Mouse (Mus musculus) midbrain, postnatal 0 days (tissue): ENCODE data around the gene Nelfa. TPM values are rescaled to one million over a fixed set of nuclear protein-coding genes. Genes with fewer than 3 reads are reported as not detected.

Experiments
- ATAC-seq: fragments of 200-750 bp; cut with Nextera tagmentation; 2 replicates; pipeline ENCODE4 v1.8.0; 2017; ENCODE audit warnings: moderate number of reproducible peaks, mild to moderate bottlenecking, moderate TSS enrichment, moderate library complexity; ENCODE audit not compliant: low FRiP score
- DNase-seq: peaks from one replicate; pipeline ENCODE4 v3.0.0-alpha.2; 2015; ENCODE audit warnings: low spot score
- H3K27ac ChIP-seq: fragments of 300-500 bp; sonication (generic); 2 replicates; pipeline ENCODE4 v1.5.1; 2014; ENCODE audit warnings: low read depth, mild to moderate bottlenecking, low read length, mixed read lengths
- H3K27me3 ChIP-seq: fragments of 300-500 bp; sonication (generic); 2 replicates; pipeline ENCODE4 v1.6.1; 2014; ENCODE audit warnings: low read length, control low read depth, mixed read lengths; ENCODE audit not compliant: insufficient read depth
- H3K36me3 ChIP-seq: fragments of 300-500 bp; sonication (generic); 2 replicates; pipeline ENCODE4 v1.6.1; 2014; ENCODE audit warnings: low read length, control low read depth, mixed read lengths; ENCODE audit not compliant: insufficient read depth
- H3K4me1 ChIP-seq: fragments of 300-500 bp; sonication (generic); 2 replicates; pipeline ENCODE4 v1.6.1; 2014; ENCODE audit warnings: mild to moderate bottlenecking, control low read depth, antibody characterized with exemption, low read length, mixed read lengths; ENCODE audit not compliant: insufficient read depth
- H3K4me2 ChIP-seq: fragments of 300-500 bp; sonication (generic); 2 replicates; pipeline ENCODE4 v1.6.1; 2014; ENCODE audit warnings: low read depth, mild to moderate bottlenecking, low read length, mixed read lengths; ENCODE audit not compliant: poor library complexity, severe bottlenecking
- H3K4me3 ChIP-seq: fragments of 300-500 bp; sonication (generic); 2 replicates; pipeline ENCODE4 v1.5.1; 2014; ENCODE audit warnings: low read depth, mild to moderate bottlenecking, low read length, moderate library complexity
- H3K9ac ChIP-seq: fragments of 300-500 bp; sonication (generic); replicated peaks from 2 replicates; pipeline ENCODE4 v1.6.1; 2014; ENCODE audit warnings: mild to moderate bottlenecking, low read length, moderate library complexity, mixed read lengths; ENCODE audit not compliant: poor library complexity, severe bottlenecking
- H3K9me3 ChIP-seq: fragments of 300-500 bp; sonication (generic); 2 replicates; pipeline ENCODE4 v1.6.1; 2016; ENCODE audit warnings: low read length, control low read depth
- CTCF ChIP-seq: IDR thresholded peaks from 2 replicates; pipeline ENCODE4 v1.5.1; 2016; ENCODE audit warnings: antibody characterized with exemption, mild to moderate bottlenecking
- WGBS: fragments of 180-500 bp; shearing (Covaris S2); extraction: QIAGEN DNeasy Blood & Tissue Kit; methylation state at CpG from one replicate; pipeline ENCODE4 v1.1.7; 2014; 5-methylcytosine and 5-hydroxymethylcytosine counted together
- microRNA-seq: library from miRNA; unstranded; fragments of <30 nt; microRNA quantifications from one replicate; pipeline ENCODE4, GENCODE M21; 2016; ENCODE audit warnings: borderline number of aligned reads
- polyA plus RNA-seq: library from polyadenylated mRNA; unstranded; fragments of >200 nt; fragmentation: Nextera tagmentation; extraction: Ambion mirVana; gene quantifications from 2 replicates; pipeline ENCODE4 v1.2.1, GENCODE M21; 2015
- total RNA-seq: library from RNA; depleted of rRNA; stranded (reverse); fragments of >200 nt; gene quantifications from 2 replicates; pipeline ENCODE4 v1.2.3, GENCODE M21; 2014; rRNA removed

Nelfa gene
- total and polyA plus RNA-seq, 2 experiments from 2014 or later = 26.1 to 32.5 TPM

GRCm38 (mm10) chr5:33857693-33858092, 78.5 kb downstream of the Nelfa start:
- Histone ChIP-seq H3K9me3 (no peaks in the 10 kb centered on the region), H3K36me3 (peaks cover 29% of the 10 kb centered on the region), H3K4me2 (no peak overlapping the region), H3K4me1 (no peaks in the 10 kb centered on the region), H3K9ac (no peak overlapping the region), H3K27ac (no peak overlapping the region), H3K27me3 (no peaks in the 10 kb centered on the region), H3K4me3 (no peak overlapping the region)
- ATAC-seq (no peak), DNase-seq (no peak)
- TF ChIP-seq CTCF = no peak

DNA sequence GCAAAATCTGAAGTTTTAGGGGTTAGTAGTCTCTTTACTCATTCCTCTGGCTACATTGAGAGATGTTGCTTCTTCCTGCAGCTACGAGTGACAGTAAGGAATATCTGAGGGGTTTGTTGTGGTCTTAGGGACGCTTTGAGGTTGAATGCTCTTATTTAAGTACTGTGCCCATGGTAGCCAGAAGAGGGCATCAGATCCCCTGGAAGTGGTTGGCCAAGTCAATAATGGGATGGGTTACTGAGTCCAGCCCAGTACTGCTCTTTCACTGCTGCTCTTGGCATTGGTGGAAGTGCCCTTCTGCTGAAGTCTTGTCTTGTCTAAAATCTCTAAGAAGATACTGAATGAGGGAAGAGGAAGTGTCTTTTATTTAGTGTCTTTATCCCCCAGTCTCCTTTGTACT, 82.2 kb downstream of the Nelfa start:
- no peak overlapping the region for H3K4me3 ChIP-seq
- TF ChIP-seq CTCF = peak; percentile 29; the same call in 1 of the 2 replicates
- peaks cover 17% of the 10 kb centered on the region for H3K36me3 ChIP-seq
- DNase-seq = no peak
- H3K27me3 ChIP-seq = no peaks in the 10 kb centered on the region
- no peak overlapping the region for H3K9ac ChIP-seq
- no peak overlapping the region for H3K4me2 ChIP-seq
- no peak overlapping the region for H3K27ac ChIP-seq
- H3K4me1 ChIP-seq = no peaks in the 10 kb centered on the region
- ATAC-seq = no peak
- H3K9me3 ChIP-seq = no peaks in the 10 kb centered on the region
- 69% methylated on average over 2 of the region's 2 CpGs for WGBS

DNA sequence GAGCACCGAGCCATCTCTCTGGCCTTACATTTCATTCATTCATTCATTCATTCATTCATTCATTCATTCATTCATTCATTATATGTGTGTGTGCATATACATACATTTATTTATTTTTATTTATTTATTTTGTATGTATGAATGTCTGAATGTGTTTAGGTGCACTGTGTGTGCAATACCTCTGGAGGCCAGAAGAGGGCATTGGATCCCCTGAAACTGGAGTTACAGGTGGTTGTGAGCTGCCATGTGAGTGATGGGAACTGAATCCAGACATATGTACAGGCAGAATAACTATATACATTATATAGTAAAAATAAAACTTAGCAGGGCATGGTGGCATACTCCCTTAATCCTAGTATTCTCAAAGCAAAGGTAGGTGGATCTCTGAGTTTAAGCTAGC, 83.1 kb downstream of the Nelfa start:
- H3K4me1 ChIP-seq = no peaks in the 10 kb centered on the region
- no peak overlapping the region for H3K4me3 ChIP-seq
- peak; percentile 55 for TF ChIP-seq CTCF
- no peak for ATAC-seq
- H3K9ac ChIP-seq = no peak overlapping the region
- no peak overlapping the region for H3K27ac ChIP-seq
- H3K27me3 ChIP-seq = no peaks in the 10 kb centered on the region
- WGBS = 97% methylated on average over 1 of the region's 1 CpGs
- no peaks in the 10 kb centered on the region for H3K9me3 ChIP-seq
- peaks cover 17% of the 10 kb centered on the region for H3K36me3 ChIP-seq
- H3K4me2 ChIP-seq = no peak overlapping the region
- no peak for DNase-seq

DNA sequence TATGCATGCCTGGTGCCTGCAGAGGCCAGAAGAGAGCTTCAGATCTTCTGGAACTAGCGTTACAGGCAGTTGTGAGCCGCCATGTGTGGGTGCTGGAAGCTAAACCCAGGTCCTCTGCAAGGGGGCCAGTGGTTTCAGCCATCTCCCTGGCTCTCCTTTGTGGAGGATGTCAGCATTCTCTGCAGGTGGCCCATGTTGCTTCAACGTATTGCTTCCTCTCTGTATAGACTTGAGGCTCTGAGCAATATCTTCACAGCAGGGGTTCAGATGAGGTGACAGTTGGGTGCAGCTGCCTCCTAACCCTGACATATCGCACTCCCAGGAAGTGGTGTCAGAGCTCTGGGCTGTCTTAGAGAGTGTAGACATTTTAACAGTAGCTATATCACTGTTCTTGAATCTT, 84.7 kb downstream of the Nelfa start:
- no peak overlapping the region for H3K27ac ChIP-seq
- H3K36me3 ChIP-seq = peaks cover 17% of the 10 kb centered on the region
- H3K9ac ChIP-seq = no peak overlapping the region
- DNase-seq (no peak), ATAC-seq (no peak)
- TF ChIP-seq CTCF = no peak
- H3K9me3 ChIP-seq = no peaks in the 10 kb centered on the region
- H3K4me3 ChIP-seq = no peak overlapping the region
- 88% methylated on average over 4 of the region's 4 CpGs for WGBS
- no peaks in the 10 kb centered on the region for H3K4me1 ChIP-seq
- no peak overlapping the region for H3K4me2 ChIP-seq
- H3K27me3 ChIP-seq = no peaks in the 10 kb centered on the region

Small RNA genes within 50 kb of the gene (microRNA-seq; reads per million reads assigned to microRNA genes)
- 1.0 reads per million for gene Mir7024

Other genes with a start within 250 kb of the Nelfa start
- gene Fgfr3, start 214.7 kb downstream of the Nelfa start, total RNA-seq = 71.3 and 81.6 TPM in 2 replicates
- gene Fgfr3, start 214.7 kb downstream of the Nelfa start, polyA plus RNA-seq = 24.5 and 28.1 TPM in 2 replicates
- gene Letm1, start 153.6 kb downstream of the Nelfa start, total RNA-seq = 44.1 and 61.7 TPM in 2 replicates
- gene Letm1, start 153.6 kb downstream of the Nelfa start, polyA plus RNA-seq = 78.2 and 83.4 TPM in 2 replicates
- gene Nsd2, start 115.7 kb downstream of the Nelfa start, total RNA-seq = 108 and 121 TPM in 2 replicates
- gene Nsd2, start 115.7 kb downstream of the Nelfa start, polyA plus RNA-seq = 59.6 and 72.1 TPM in 2 replicates
- 635 and 874 TPM in 2 replicates for gene Gm1673, start 47.0 kb upstream of the Nelfa start, total RNA-seq
- 837 and 845 TPM in 2 replicates for gene Gm1673, start 47.0 kb upstream of the Nelfa start, polyA plus RNA-seq
- 42.9 and 46.6 TPM in 2 replicates for gene Nat8l, start 59.6 kb upstream of the Nelfa start, total RNA-seq
- gene Nat8l, start 59.6 kb upstream of the Nelfa start, polyA plus RNA-seq = 5.3 and 6.1 TPM in 2 replicates
- 0.05 and 0.42 TPM in 2 replicates for gene Poln, start 233.0 kb upstream of the Nelfa start, total RNA-seq
- 0.67 and 0.90 TPM in 2 replicates for gene Poln, start 233.0 kb upstream of the Nelfa start, polyA plus RNA-seq
- gene Haus3, start 233.1 kb upstream of the Nelfa start, total RNA-seq = 7.6 and 9.9 TPM in 2 replicates
- 8.2 and 10.3 TPM in 2 replicates for gene Haus3, start 233.1 kb upstream of the Nelfa start, polyA plus RNA-seq